Mouse (Mus musculus) urinary bladder, postnatal 4 days (tissue): ENCODE results near the gene Ocel1.

Experiments used
- DNase-seq, 2 experiments: peaks; one replicate each; pipeline ENCODE4 v3.0.0; 2021 to 2022; ENCODE audit warnings: low spot score in 2 of 2

Gene Ocel1

GRCm38 (mm10) chr8:71403107-71403885, 32.2 kb downstream of the Ocel1 start:
- no peak for DNase-seq

- DNase-seq: no peak
Measured at GRCm38 (mm10) chr8:71404011-71404410, 32.9 kb downstream of the Ocel1 start.

- DNase-seq: peak in 1 of 2 experiments; percentile 53
Measured at GRCm38 (mm10) chr8:71404951-71405351, 33.9 kb downstream of the Ocel1 start.

GRCm38 (mm10) chr8:71405401-71406098, 34.5 kb downstream of the Ocel1 start, which contains the start of gene Ankle1:
Ankle1 (plus strand) TSS chr8:71406010.
- peak; percentile 94 to 97 for DNase-seq

- peak in 1 of 2 experiments; percentile 46 for DNase-seq
Measured at GRCm38 (mm10) chr8:71406099-71407015, 35.3 kb downstream of the Ocel1 start.

GRCm38 (mm10) chr8:71407441-71407840, 36.3 kb downstream of the Ocel1 start:
- DNase-seq: peak in 1 of 2 experiments; percentile 17

- DNase-seq: no peak
Measured at GRCm38 (mm10) chr8:71408231-71408630, 37.1 kb downstream of the Ocel1 start.

GRCm38 (mm10) chr8:71411535-71412273, 40.6 kb downstream of the Ocel1 start:
- no peak for DNase-seq

GRCm38 (mm10) chr8:71422121-71422520, 51.0 kb downstream of the Ocel1 start:
- no peak for DNase-seq
